10 mouse cellular contexts compared by ENCODE assay signal in genomic region chr4:133872222-133872811, GRCm38 (mm10). TPM values are rescaled to one million over a fixed set of nuclear protein-coding genes. Genes with fewer than 3 reads are reported as not detected.
DNase-seq lines count a peak whose midpoint lies in the region; ATAC-seq lines count a peak whose summit lies in the region.
"Had no signal": no experiment of that assay in that cellular context is flagged by ENCODE, and none has a peak within 500 bp of the region (broad histone marks: within the 10 kb centered on the region; RNA-seq: fewer than 3 reads in every experiment).

No protein-coding gene starts in this region.

- H3K4me2 ChIP-seq in heart, embryonic 16.5 days (ENCODE audit: low read depth, low read length): peak overlapping the region; percentile 1
- H3K4me2 ChIP-seq in heart, embryonic 11.5 days: no peak overlapping the region; the same call in 1 of the 2 replicates
- H3K4me2 ChIP-seq in liver, embryonic 11.5 days: peak overlapping the region; percentile 61
- H3K4me2 ChIP-seq: limb, embryonic 12.5 days had no signal

- no peaks in the 10 kb centered on the region for H3K9me3 ChIP-seq in heart, embryonic 16.5 days (replicated peaks; ENCODE audit: control insufficient read depth, low read length)
- no peaks in the 10 kb centered on the region for H3K9me3 ChIP-seq in heart, embryonic 11.5 days (replicated peaks; ENCODE audit: control insufficient read depth, low read length)
- no peaks in the 10 kb centered on the region for H3K9me3 ChIP-seq in liver, embryonic 11.5 days (ENCODE audit: control insufficient read depth, low read length)
- H3K9me3 ChIP-seq: limb, embryonic 12.5 days had no signal

- no peak overlapping the region for H3K9ac ChIP-seq in heart, embryonic 16.5 days (ENCODE audit: low read length)
- H3K9ac ChIP-seq in heart, embryonic 11.5 days (ENCODE audit: low read depth, low read length): no peak overlapping the region
- peak overlapping the region; percentile 50 for H3K9ac ChIP-seq in liver, embryonic 11.5 days (ENCODE audit: low read depth, low read length)
- H3K9ac ChIP-seq: limb, embryonic 12.5 days had no signal

- H3K36me3 ChIP-seq in heart, embryonic 16.5 days (ENCODE audit: control insufficient read depth, insufficient read depth): no peaks in the 10 kb centered on the region
- 0 out of 2 replicates have a peak, but pooled peaks cover 3% of the 10 kb centered on the region for H3K36me3 ChIP-seq in heart, embryonic 11.5 days (ENCODE audit: control insufficient read depth, insufficient read depth, low read length)
- H3K36me3 ChIP-seq in liver, embryonic 11.5 days (ENCODE audit: control insufficient read depth, insufficient read depth, low read length): peaks cover 12% of the 10 kb centered on the region; the same call in 1 of the 2 replicates

- H3K27me3 ChIP-seq in heart, embryonic 16.5 days (ENCODE audit: control insufficient read depth, insufficient read depth, low read length): no peaks in the 10 kb centered on the region
- H3K27me3 ChIP-seq in heart, embryonic 11.5 days (ENCODE audit: control insufficient read depth, insufficient read depth, low read length): no peaks in the 10 kb centered on the region
- no peaks in the 10 kb centered on the region for H3K27me3 ChIP-seq in liver, embryonic 11.5 days (replicated peaks; ENCODE audit: control insufficient read depth, insufficient read depth, low read length)
- H3K27me3 ChIP-seq: limb, embryonic 12.5 days had no signal

- H3K4me1 ChIP-seq in heart, embryonic 16.5 days (ENCODE audit: control insufficient read depth, insufficient read depth, low read length): peaks cover 18% of the 10 kb centered on the region
- H3K4me1 ChIP-seq in heart, embryonic 11.5 days (ENCODE audit: control insufficient read depth, insufficient read depth, low read length): peaks cover 39% of the 10 kb centered on the region
- H3K4me1 ChIP-seq in liver, embryonic 11.5 days (replicated peaks; ENCODE audit: control insufficient read depth, insufficient read depth, low read length): peaks cover 51% of the 10 kb centered on the region

- H3K4me3 ChIP-seq in heart, embryonic 16.5 days (ENCODE audit: low read length): peak overlapping the region; percentile 29; the same call in 1 of the 2 replicates
- H3K4me3 ChIP-seq in heart, embryonic 11.5 days (ENCODE audit: low read depth, low read length): no peak overlapping the region
- H3K4me3 ChIP-seq in liver, embryonic 11.5 days (ENCODE audit: low read depth, low read length): peak overlapping the region; percentile 46
- H3K4me3 ChIP-seq: limb, embryonic 12.5 days had no signal

- no peak overlapping the region for H3K27ac ChIP-seq in heart, embryonic 16.5 days (ENCODE audit: low read length)
- no peak overlapping the region for H3K27ac ChIP-seq in heart, embryonic 11.5 days (ENCODE audit: low read depth, low read length)
- peak overlapping the region; percentile 95 for H3K27ac ChIP-seq in liver, embryonic 11.5 days (ENCODE audit: low read depth, low read length)
- H3K27ac ChIP-seq: limb, embryonic 12.5 days had no signal

- WGBS in heart, embryonic 16.5 days: 62% methylated on average over 7 of the region's 7 CpGs
- WGBS in heart, embryonic 11.5 days (ENCODE audit: insufficient replicate concordance): 57% methylated on average over 7 of the region's 7 CpGs
- 45% methylated on average over 7 of the region's 7 CpGs for WGBS in liver, embryonic 11.5 days

- no peak for ATAC-seq in heart, embryonic 16.5 days (replicated peaks; ENCODE audit: extremely low read depth, insufficient read depth, low FRiP score)
- no peak for ATAC-seq in heart, embryonic 11.5 days (replicated peaks; ENCODE audit: insufficient number of reproducible peaks, low FRiP score, low TSS enrichment)
- no peak for ATAC-seq in liver, embryonic 11.5 days (replicated peaks; ENCODE audit: low FRiP score)

- DNase-seq in 416B (ENCODE audit: low read depth) (peak; percentile 34), R1 (ENCODE audit: low read depth, low spot score) (peak; percentile 13)
- no peak for DNase-seq in liver, embryonic 11.5 days (ENCODE audit: low spot score)
- DNase-seq in kidney, adult 11 months: no peak
- DNase-seq in kidney, postnatal 14 days: no peak
- no peak for DNase-seq in embryo, embryonic 10 days (ENCODE audit: low spot score)
- DNase-seq: adrenal gland, postnatal 25 days had no signal

RNA-seq across cellular contexts. Expression of gene Rps6ka1, which starts 15.3 kb away (rescaled TPM):
- polyA plus RNA-seq in heart, embryonic 16.5 days (2015; fragmentation: Nextera tagmentation; extraction: Ambion mirVana): 18.7 and 19.7 TPM in 2 replicates
- polyA plus RNA-seq in heart, embryonic 11.5 days (2014; fragmentation: Nextera tagmentation; extraction: Ambion mirVana): 20.9 and 23.1 TPM in 2 replicates
- 66.5 and 74.7 TPM in 2 replicates for polyA plus RNA-seq in liver, embryonic 11.5 days (2014; fragmentation: Nextera tagmentation; extraction: Ambion mirVana)

Comparison
In these comparisons a context has a peak if more than half of its experiments do, and no peak if none do; other contexts are left out.
1. DNase-seq: peak in 416B (single experiment) and R1 (single experiment); none in liver, embryonic 11.5 days (single experiment), kidney, adult 11 months (single experiment), kidney, postnatal 14 days (single experiment) and embryo, embryonic 10 days (single experiment).